Mouse (Mus musculus) cerebellum, postnatal 36 days (tissue): ENCODE measurements around the gene Dnajc17.

Experiments used
- DNase-seq, 2 experiments: peaks; one replicate each; pipeline ENCODE4 v3.0.0; 2021 to 2022; ENCODE audit warnings: mixed read lengths in 2 of 2

Gene Dnajc17

GRCm38 (mm10) chr2:119156681-119157572 is 51.7 kb downstream of the Dnajc17 start, which contains the start of gene Rmdn3:
Gene Rmdn3, minus strand, starts transcription at chr2:119157034.
- peak; percentile 96 to 97 for DNase-seq

GRCm38 (mm10) chr2:119156081-119156680 is 52.4 kb downstream of the Dnajc17 start:
- DNase-seq = no peak

GRCm38 (mm10) chr2:119155388-119155787 is 53.2 kb downstream of the Dnajc17 start:
- DNase-seq = no peak

GRCm38 (mm10) chr2:119154683-119155082 is 53.9 kb downstream of the Dnajc17 start:
- DNase-seq = no peak

- no peak for DNase-seq
Observed at GRCm38 (mm10) chr2:119152255-119152654, 56.3 kb downstream of the Dnajc17 start.

- no peak for DNase-seq
Observed at GRCm38 (mm10) chr2:119147775-119148174, 60.8 kb downstream of the Dnajc17 start.

- no peak for DNase-seq
Observed at GRCm38 (mm10) chr2:119147160-119147678, 61.4 kb downstream of the Dnajc17 start.

- no peak for DNase-seq
Observed at GRCm38 (mm10) chr2:119146435-119146834, 62.2 kb downstream of the Dnajc17 start.

- no peak for DNase-seq
Observed at GRCm38 (mm10) chr2:119145199-119145598, 63.4 kb downstream of the Dnajc17 start.

GRCm38 (mm10) chr2:119136346-119136898 is 72.2 kb downstream of the Dnajc17 start:
- no peak for DNase-seq
